Mouse (Mus musculus): Measurements from ENCODE around the gene Slc46a3. TPM values are rescaled to one million over a fixed set of nuclear protein-coding genes. Genes with fewer than 3 reads are reported as not detected.

Gene Slc46a3
- total RNA-seq (2015) (33.8 and 37.5 TPM in 2 replicates), total RNA-seq (2017) (21.2 and 23.3 TPM in 2 replicates)

DNA sequence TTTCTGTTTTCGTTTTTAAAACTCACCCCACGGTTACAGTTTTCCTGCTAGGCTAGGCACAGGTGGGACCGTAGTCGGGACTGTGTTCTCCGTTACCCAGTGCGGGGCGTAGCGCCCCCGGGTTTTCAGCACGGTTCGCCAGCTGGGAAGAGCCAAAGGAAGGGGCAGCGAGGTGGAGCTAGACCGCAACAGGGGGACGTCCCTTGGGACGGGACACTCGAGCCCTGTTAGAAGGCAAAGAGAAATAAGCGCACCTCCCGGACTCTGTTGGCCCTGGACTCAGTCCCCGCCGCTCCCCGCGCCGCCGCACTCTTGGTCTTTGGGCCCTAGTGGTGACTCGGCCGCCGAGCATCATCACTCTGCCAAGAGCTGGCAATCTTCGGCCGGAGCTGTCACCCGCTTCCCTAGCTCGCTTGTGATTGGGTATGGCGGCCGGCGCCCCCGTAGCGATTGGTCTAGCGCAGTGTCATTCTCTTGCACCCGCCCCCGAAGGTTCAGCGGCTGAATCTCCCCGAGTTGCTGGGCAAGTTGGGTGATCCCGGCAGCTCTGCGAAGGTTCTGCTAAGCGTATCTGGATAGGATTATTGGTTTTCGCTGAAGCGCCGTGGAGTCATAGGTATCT, at the start of gene Slc46a3:
Slc46a3 (minus strand) TSS at position 361 of the 622 bp plus-strand sequence.
- ATAC-seq (ENCODE audit: poor library complexity, severe bottlenecking) = peak; percentile 83

GRCm38 (mm10) chr5:147939226-147939625, 44.6 kb upstream of the Slc46a3 start:
- ATAC-seq (ENCODE audit: poor library complexity, severe bottlenecking) = no peak

- ATAC-seq (ENCODE audit: poor library complexity, severe bottlenecking) = no peak
Measured at GRCm38 (mm10) chr5:147935096-147935495, 40.5 kb upstream of the Slc46a3 start.

GRCm38 (mm10) chr5:147928668-147929497, 34.3 kb upstream of the Slc46a3 start:
- ATAC-seq (ENCODE audit: poor library complexity, severe bottlenecking) = no peak

DNA sequence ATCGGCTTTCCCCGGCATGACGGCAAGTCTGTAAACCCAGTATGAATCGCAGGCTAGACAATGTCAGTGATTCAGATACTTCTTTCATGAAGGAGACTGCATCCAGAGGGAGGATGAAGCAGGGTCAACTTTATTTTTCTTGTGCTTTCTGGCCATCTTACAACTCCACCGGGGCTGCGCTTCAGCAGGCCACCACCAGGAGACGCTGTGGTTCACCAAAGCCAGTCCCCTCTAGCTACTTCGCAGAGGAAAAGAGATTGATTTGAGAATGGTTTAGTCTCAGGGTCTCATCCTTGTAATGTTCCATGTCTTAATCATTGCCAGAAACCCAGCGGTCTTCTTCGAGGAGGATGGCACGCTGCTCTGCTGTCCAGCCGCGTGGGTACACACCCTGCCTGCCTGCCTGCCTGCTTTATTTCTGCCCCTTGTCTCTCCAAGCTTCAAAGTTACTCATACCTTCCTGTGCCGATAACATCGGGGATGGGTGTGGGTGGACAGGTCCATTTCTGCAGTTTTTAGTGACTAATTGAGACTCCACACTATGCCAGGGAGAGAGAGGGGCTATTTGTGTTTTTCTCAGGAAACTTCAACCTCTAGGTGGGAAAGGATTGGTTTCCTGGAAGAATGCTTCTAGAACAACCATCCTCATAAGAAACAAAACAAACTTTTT, 31.5 kb upstream of the Slc46a3 start:
- 0 out of 2 replicates have a peak, but pooled peaks have one; percentile 43 for ATAC-seq (ENCODE audit: poor library complexity, severe bottlenecking)

GRCm38 (mm10) chr5:147924621-147925020, 30.0 kb upstream of the Slc46a3 start:
- ATAC-seq (ENCODE audit: poor library complexity, severe bottlenecking) = no peak

GRCm38 (mm10) chr5:147918044-147918846, 23.6 kb upstream of the Slc46a3 start:
- ATAC-seq (ENCODE audit: poor library complexity, severe bottlenecking) = peak; percentile 50

DNA sequence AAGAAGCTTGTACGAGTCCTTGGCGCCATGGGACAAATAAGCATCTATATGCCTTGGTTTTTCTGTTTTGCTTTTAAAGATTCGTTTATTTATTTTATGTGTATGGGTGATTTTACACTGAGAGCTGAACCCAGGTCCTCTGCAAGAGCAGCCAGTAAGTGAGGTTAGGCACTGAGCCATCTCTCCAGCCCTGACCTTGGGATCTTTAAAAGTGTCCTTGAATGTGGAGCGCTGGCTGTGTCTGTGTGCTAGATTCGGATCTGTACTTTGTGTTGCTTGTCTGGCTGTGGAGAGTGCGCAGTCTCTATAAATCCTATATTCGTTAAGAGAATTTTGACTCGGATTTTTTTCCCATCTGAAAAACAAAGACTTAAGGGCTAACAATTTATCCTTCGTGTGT, 21.6 kb upstream of the Slc46a3 start:
- no peak for ATAC-seq (ENCODE audit: poor library complexity, severe bottlenecking)

DNA sequence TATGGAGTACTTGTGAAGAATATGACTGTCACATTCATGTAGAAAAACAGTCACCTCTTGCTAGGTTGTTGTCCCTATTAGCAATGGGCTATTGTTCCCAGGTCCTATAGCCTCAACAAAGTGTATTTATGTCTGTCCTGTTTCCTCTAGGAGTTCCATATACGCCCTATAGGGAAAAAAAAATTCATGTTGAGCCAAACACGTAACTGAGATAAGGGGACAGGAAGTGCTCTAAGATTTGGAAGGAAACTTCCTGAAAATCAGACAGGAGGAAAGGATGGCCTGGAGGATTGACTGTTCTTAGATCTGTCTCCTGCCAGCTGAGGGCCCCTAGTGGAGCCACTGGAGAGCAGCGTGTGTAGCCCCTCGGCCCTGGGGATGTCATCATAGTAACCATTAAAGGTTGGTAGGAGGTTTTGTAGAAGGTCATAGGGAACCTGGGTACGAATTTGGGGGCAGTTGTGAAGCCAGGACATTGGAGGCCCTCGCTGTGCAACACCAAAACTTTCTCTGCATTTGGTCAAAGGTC, 20.5 kb upstream of the Slc46a3 start:
- ATAC-seq (ENCODE audit: poor library complexity, severe bottlenecking) = no peak

GRCm38 (mm10) chr5:147913241-147913842, 18.7 kb upstream of the Slc46a3 start:
- no peak for ATAC-seq (ENCODE audit: poor library complexity, severe bottlenecking)

GRCm38 (mm10) chr5:147911744-147912143, 17.1 kb upstream of the Slc46a3 start:
- peak; percentile 54 for ATAC-seq (ENCODE audit: poor library complexity, severe bottlenecking)

- ATAC-seq (ENCODE audit: poor library complexity, severe bottlenecking) = peak; percentile 58
Measured at GRCm38 (mm10) chr5:147910807-147911509, 16.3 kb upstream of the Slc46a3 start.

- ATAC-seq (ENCODE audit: poor library complexity, severe bottlenecking) = no peak
Measured at GRCm38 (mm10) chr5:147907851-147908250, 13.2 kb upstream of the Slc46a3 start.

- ATAC-seq (ENCODE audit: poor library complexity, severe bottlenecking) = no peak
Measured at GRCm38 (mm10) chr5:147907144-147907543, 12.5 kb upstream of the Slc46a3 start.

DNA sequence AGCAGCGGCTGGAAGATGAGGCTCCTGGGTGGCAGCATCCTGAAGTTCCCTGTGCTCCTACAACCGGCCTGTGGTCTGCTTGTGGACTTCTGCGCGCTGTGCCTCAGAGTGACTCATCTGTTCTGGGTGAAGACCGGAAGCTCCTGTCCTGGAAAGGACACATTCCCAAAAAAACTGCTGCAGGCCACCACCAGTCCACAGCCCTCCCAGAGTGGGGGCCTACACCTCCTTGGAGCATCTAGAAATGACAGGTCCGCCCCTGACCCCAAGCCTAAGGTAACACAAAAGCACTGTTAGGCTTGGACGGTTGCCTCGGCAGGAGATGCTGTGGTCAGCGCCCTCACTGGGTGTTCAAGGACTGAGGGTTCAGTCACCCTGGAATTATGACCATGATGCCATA, 8.6 kb upstream of the Slc46a3 start:
- no peak for ATAC-seq (ENCODE audit: poor library complexity, severe bottlenecking)

- no peak for ATAC-seq (ENCODE audit: poor library complexity, severe bottlenecking)
Measured at GRCm38 (mm10) chr5:147902008-147902757, 7.6 kb upstream of the Slc46a3 start.

GRCm38 (mm10) chr5:147898968-147899549, 4.4 kb upstream of the Slc46a3 start:
- ATAC-seq (ENCODE audit: poor library complexity, severe bottlenecking) = peak; percentile 20; the same call in 1 of the 2 replicates

DNA sequence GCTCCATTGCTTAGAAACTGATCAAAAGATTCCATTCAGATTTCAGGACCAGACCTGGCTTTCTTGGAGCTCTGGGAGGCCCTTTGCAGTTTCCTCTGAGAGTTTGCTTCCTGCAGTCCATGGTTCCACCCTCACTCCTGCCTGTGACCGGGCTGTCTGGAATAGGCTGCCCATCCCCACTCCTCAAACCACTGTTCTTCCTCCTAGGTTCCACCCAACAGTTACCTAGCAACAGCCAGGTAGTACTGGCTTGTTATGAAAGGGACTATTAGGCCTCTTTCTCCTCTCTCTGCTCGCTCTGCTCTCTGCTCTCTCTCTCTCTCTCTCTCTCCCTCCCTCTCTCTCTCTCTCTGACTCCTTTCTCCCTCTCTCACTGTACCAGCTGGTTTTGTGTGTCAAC, 3.6 kb upstream of the Slc46a3 start:
- no peak for ATAC-seq (ENCODE audit: poor library complexity, severe bottlenecking)

All from megakaryocyte, adult 5-6 weeks (primary cell).